Mouse (Mus musculus): ENCODE measurements at regions not wholly inside any gene's neighbourhood (a gene's known extent, or its start where the extent isn't known, plus 50 kb on each side); places are given as distances from the start of the nearest gene placed in this dataset.

GRCm38 (mm10) chr9:46738056-46738455 is 260.5 kb upstream of the Gm4791 start:
- Histone ChIP-seq H3K9me3 (replicated peaks; ENCODE audit: insufficient read depth, low read length) (no peaks in the 10 kb centered on the region), H3K4me3 (ENCODE audit: control insufficient read depth in 1 of 2, insufficient read depth in 1 of 2, low read depth in 2 of 2, low read length in 2 of 2) (no peak overlapping the region), H3K27me3 (ENCODE audit: control insufficient read depth in 1 of 2, insufficient read depth in 2 of 2, low read length in 2 of 2) (no peaks in the 10 kb centered on the region), H3K9ac (ENCODE audit: control insufficient read depth, low read depth, low read length, poor library complexity, severe bottlenecking) (no peak overlapping the region), H3K4me1 (ENCODE audit: control insufficient read depth in 1 of 2, insufficient read depth in 2 of 2, low read length in 2 of 2) (no peaks in the 10 kb centered on the region), H3K79me2 (ENCODE audit: control insufficient read depth, insufficient read depth, low read length, poor library complexity) (no peaks in the 10 kb centered on the region), H3K36me3 (ENCODE audit: control insufficient read depth in 1 of 2, insufficient read depth in 2 of 2, low read length in 2 of 2) (no peaks in the 10 kb centered on the region), H3K27ac (ENCODE audit: control insufficient read depth, low read depth, low read length) (no peak overlapping the region)
- TF ChIP-seq MAZ (IDR thresholded peaks at IDR 0.05; ENCODE audit: low read depth, low read length): no peak
- TF ChIP-seq RAD21 (IDR thresholded peaks at IDR 0.05; ENCODE audit: low read depth, low read length): no peak
- DNase-seq (ENCODE audit: low read depth, low spot score): no peak

GRCm38 (mm10) chr9:46737446-46737845 is 261.1 kb upstream of the Gm4791 start:
- H3K9ac ChIP-seq (ENCODE audit: control insufficient read depth, low read depth, low read length, poor library complexity, severe bottlenecking): no peak overlapping the region
- H3K79me2 ChIP-seq (ENCODE audit: control insufficient read depth, insufficient read depth, low read length, poor library complexity): no peaks in the 10 kb centered on the region
- no peaks in the 10 kb centered on the region for H3K9me3 ChIP-seq (replicated peaks; ENCODE audit: insufficient read depth, low read length)
- H3K4me1 ChIP-seq (ENCODE audit: control insufficient read depth in 1 of 2, insufficient read depth in 2 of 2, low read length in 2 of 2): no peaks in the 10 kb centered on the region
- H3K27ac ChIP-seq (ENCODE audit: control insufficient read depth, low read depth, low read length): no peak overlapping the region
- H3K4me3 ChIP-seq (ENCODE audit: control insufficient read depth in 1 of 2, insufficient read depth in 1 of 2, low read depth in 2 of 2, low read length in 2 of 2): no peak overlapping the region
- no peak for DNase-seq (ENCODE audit: low read depth, low spot score)
- TF ChIP-seq KAT2A (conservative IDR thresholded peaks at IDR 0.05; ENCODE audit: low read depth, low read length) (no peak), MAX (IDR thresholded peaks at IDR 0.05; ENCODE audit: low read length) (no peak), MEF2A (IDR thresholded peaks at IDR 0.05; ENCODE audit: extremely low read depth, insufficient replicate concordance, low read depth, low read length, poor library complexity, severe bottlenecking) (no peak)
- H3K36me3 ChIP-seq (ENCODE audit: control insufficient read depth in 1 of 2, insufficient read depth in 2 of 2, low read length in 2 of 2): no peaks in the 10 kb centered on the region
- H3K27me3 ChIP-seq (ENCODE audit: control insufficient read depth in 1 of 2, insufficient read depth in 2 of 2, low read length in 2 of 2): no peaks in the 10 kb centered on the region

GRCm38 (mm10) chr9:46736232-46736631 is 262.3 kb upstream of the Gm4791 start:
- H3K79me2 ChIP-seq (ENCODE audit: control insufficient read depth, insufficient read depth, low read length, poor library complexity): no peaks in the 10 kb centered on the region
- H3K27ac ChIP-seq (ENCODE audit: control insufficient read depth, low read depth, low read length): no peak overlapping the region
- H3K4me1 ChIP-seq (ENCODE audit: control insufficient read depth in 1 of 2, insufficient read depth in 2 of 2, low read length in 2 of 2): no peaks in the 10 kb centered on the region
- DNase-seq (ENCODE audit: low read depth, low spot score): no peak
- H3K27me3 ChIP-seq (ENCODE audit: control insufficient read depth in 1 of 2, insufficient read depth in 2 of 2, low read length in 2 of 2): no peaks in the 10 kb centered on the region
- H3K9me3 ChIP-seq (replicated peaks; ENCODE audit: insufficient read depth, low read length): no peaks in the 10 kb centered on the region
- no peak for TF ChIP-seq MAZ (IDR thresholded peaks at IDR 0.05; ENCODE audit: low read depth, low read length)
- TF ChIP-seq NRF1 (IDR thresholded peaks at IDR 0.05; ENCODE audit: insufficient read depth, low read depth, low read length, poor library complexity, severe bottlenecking): no peak
- no peak for TF ChIP-seq CTCF (IDR thresholded peaks at IDR 0.05 in 2 of 3, conservative IDR thresholded peaks at IDR 0.05 in 1 of 3; ENCODE audit: control insufficient read depth in 1 of 3, insufficient read depth in 1 of 3, low read depth in 2 of 3, low read length in 3 of 3, poor library complexity in 1 of 3, severe bottlenecking in 1 of 3)
- no peak for TF ChIP-seq ZKSCAN1 (IDR thresholded peaks at IDR 0.05; ENCODE audit: low read depth, low read length)
- no peak for TF ChIP-seq MYB (IDR thresholded peaks at IDR 0.05; ENCODE audit: low read depth, low read length)
- no peak overlapping the region for H3K9ac ChIP-seq (ENCODE audit: control insufficient read depth, low read depth, low read length, poor library complexity, severe bottlenecking)
- H3K36me3 ChIP-seq (ENCODE audit: control insufficient read depth in 1 of 2, insufficient read depth in 2 of 2, low read length in 2 of 2): no peaks in the 10 kb centered on the region
- H3K4me3 ChIP-seq (ENCODE audit: control insufficient read depth in 1 of 2, insufficient read depth in 1 of 2, low read depth in 2 of 2, low read length in 2 of 2): no peak overlapping the region

- Histone ChIP-seq H3K27ac (ENCODE audit: control insufficient read depth, low read depth, low read length) (no peak overlapping the region), H3K36me3 (ENCODE audit: control insufficient read depth in 1 of 2, insufficient read depth in 2 of 2, low read length in 2 of 2) (no peaks in the 10 kb centered on the region), H3K9ac (ENCODE audit: control insufficient read depth, low read depth, low read length, poor library complexity, severe bottlenecking) (no peak overlapping the region), H3K4me3 (ENCODE audit: control insufficient read depth in 1 of 2, insufficient read depth in 1 of 2, low read depth in 2 of 2, low read length in 2 of 2) (no peak overlapping the region), H3K27me3 (ENCODE audit: control insufficient read depth in 1 of 2, insufficient read depth in 2 of 2, low read length in 2 of 2) (no peaks in the 10 kb centered on the region), H3K4me1 (ENCODE audit: control insufficient read depth in 1 of 2, insufficient read depth in 2 of 2, low read length in 2 of 2) (no peaks in the 10 kb centered on the region), H3K9me3 (replicated peaks; ENCODE audit: insufficient read depth, low read length) (no peaks in the 10 kb centered on the region), H3K79me2 (ENCODE audit: control insufficient read depth, insufficient read depth, low read length, poor library complexity) (no peaks in the 10 kb centered on the region)
- TF ChIP-seq SMC3 (IDR thresholded peaks at IDR 0.05; ENCODE audit: low read depth, low read length) (peak; percentile 66), USF1 (IDR thresholded peaks at IDR 0.05; ENCODE audit: low read depth, low read length) (no peak), RAD21 (IDR thresholded peaks at IDR 0.05; ENCODE audit: low read depth, low read length) (peak; percentile 68), EP300 (IDR thresholded peaks at IDR 0.05; ENCODE audit: low read depth in 1 of 2, low read length in 2 of 2) (no peak), ZC3H11A (IDR thresholded peaks at IDR 0.05; ENCODE audit: low read depth, low read length) (peak; percentile 42; the same call in 1 of the 2 replicates), CTCF (IDR thresholded peaks at IDR 0.05 in 2 of 3, conservative IDR thresholded peaks at IDR 0.05 in 1 of 3; ENCODE audit: control insufficient read depth in 1 of 3, insufficient read depth in 1 of 3, low read depth in 2 of 3, low read length in 3 of 3, poor library complexity in 1 of 3, severe bottlenecking in 1 of 3) (peak; percentile 50 to 67 (median 65))
- DNase-seq (ENCODE audit: low read depth, low spot score): peak; percentile 39
Measured at GRCm38 (mm10) chr9:46735664-46736067, 262.9 kb upstream of the Gm4791 start.

Data from MEL (cell line).